Mouse (Mus musculus) cerebellum, adult 2 months (tissue): ENCODE measurements at regions not wholly inside any gene's neighbourhood (a gene's known extent, or its start where the extent isn't known, plus 50 kb on each side); places are given as distances from the start of the nearest gene placed in this dataset.

ENCODE experiments used
- CTCF ChIP-seq: fragments of 200-500 bp; IDR thresholded peaks from 2 replicates; pipeline ENCODE4 v1.5.1; 2011; ENCODE audit warnings: low read depth, mild to moderate bottlenecking, control low read depth, low read length, moderate library complexity, borderline replicate concordance; ENCODE audit not compliant: insufficient read depth
- POLR2A ChIP-seq: fragments of 200-500 bp; IDR thresholded peaks from 2 replicates; pipeline ENCODE4 v1.6.1; 2011; ENCODE audit warnings: low read length, control low read depth, borderline replicate concordance; ENCODE audit not compliant: insufficient read depth

DNA sequence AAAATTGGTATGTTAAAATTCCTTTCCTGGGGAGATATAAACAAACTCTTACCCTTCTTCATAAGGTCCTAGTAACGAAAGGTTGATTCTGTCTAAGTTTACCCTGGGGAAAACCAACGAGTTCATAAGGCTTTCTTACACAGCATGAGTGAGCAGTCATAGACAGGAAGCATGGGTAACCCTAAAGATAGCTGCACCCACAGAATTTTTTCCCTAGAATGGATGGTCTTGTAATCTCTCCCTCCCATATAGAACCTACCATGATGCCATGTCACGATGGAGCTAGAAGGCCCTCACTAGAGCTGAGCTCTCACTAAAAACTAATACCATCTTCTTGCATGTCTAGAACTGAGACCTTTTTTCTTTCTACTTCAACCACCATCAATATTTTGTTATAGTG lies 380.1 kb upstream of the Gm5148 start:
- TF ChIP-seq CTCF (no peak), POLR2A (no peak)
